Mouse (Mus musculus) testis, postnatal 10 days (tissue): ENCODE measurements around the gene Yy1.

Experiments used
- DNase-seq: peaks from one replicate; pipeline ENCODE4 v3.0.0; 2021; ENCODE audit warnings: low spot score

The Yy1 gene

GRCm38 (mm10) chr12:108858486-108858885 is 65.7 kb downstream of the Yy1 start:
- no peak for DNase-seq

GRCm38 (mm10) chr12:108865007-108865494 is 72.3 kb downstream of the Yy1 start:
- DNase-seq = no peak

GRCm38 (mm10) chr12:108869575-108869974 is 76.8 kb downstream of the Yy1 start:
- no peak for DNase-seq
